Mouse (Mus musculus) forebrain, embryonic 16.5 days (tissue): ENCODE measurements around the gene Plpp4. TPM values are rescaled to one million over a fixed set of nuclear protein-coding genes. Genes with fewer than 3 reads are reported as not detected.

ENCODE experiments used
- ATAC-seq: fragments of 200-750 bp; cut with Nextera tagmentation; 2 replicates; pipeline ENCODE4 v1.8.0; 2017; ENCODE audit warnings: mild to moderate bottlenecking, moderate library complexity
- H3K27ac ChIP-seq: fragments of 300-500 bp; sonication (generic); 2 replicates; pipeline ENCODE4 v1.5.1; 2014; ENCODE audit warnings: low read length, control low read depth
- H3K27me3 ChIP-seq: fragments of 300-500 bp; sonication (generic); replicated peaks from 2 replicates; pipeline ENCODE4 v1.6.1; 2014; ENCODE audit warnings: low read length; ENCODE audit not compliant: control insufficient read depth, insufficient read depth
- H3K36me3 ChIP-seq: fragments of 300-500 bp; sonication (generic); 2 replicates; pipeline ENCODE4 v1.6.1; 2014; ENCODE audit not compliant: control insufficient read depth, insufficient read depth
- H3K4me1 ChIP-seq: fragments of 300-500 bp; sonication (generic); replicated peaks from 2 replicates; pipeline ENCODE4 v1.6.1; 2014; ENCODE audit warnings: low read length; ENCODE audit not compliant: control insufficient read depth, insufficient read depth
- H3K4me2 ChIP-seq: fragments of 300-500 bp; sonication (generic); 2 replicates; pipeline ENCODE4 v1.6.1; 2014; ENCODE audit warnings: mild to moderate bottlenecking, low read length, control low read depth
- H3K4me3 ChIP-seq: fragments of 300-500 bp; sonication (generic); replicated peaks from 2 replicates; pipeline ENCODE4 v1.5.1; 2014; ENCODE audit warnings: mild to moderate bottlenecking, low read length, control low read depth
- H3K9ac ChIP-seq: fragments of 300-500 bp; sonication (generic); replicated peaks from 2 replicates; pipeline ENCODE4 v1.6.1; 2014; ENCODE audit warnings: low read depth, low read length, control low read depth
- H3K9me3 ChIP-seq: fragments of 300-500 bp; sonication (generic); 2 replicates; pipeline ENCODE4 v1.6.1; 2016; ENCODE audit warnings: low read length; ENCODE audit not compliant: control insufficient read depth
- WGBS: fragments of 180-500 bp; shearing (Covaris S2); extraction: QIAGEN DNeasy Blood & Tissue Kit; methylation state at CpG from one replicate; pipeline ENCODE4 v1.1.7; 2014; 5-methylcytosine and 5-hydroxymethylcytosine counted together
- polyA plus RNA-seq: library from polyadenylated mRNA; unstranded; fragments of >200 nt; fragmentation: Nextera tagmentation; extraction: Ambion mirVana; gene quantifications from 2 replicates; pipeline ENCODE4 v1.2.1, GENCODE M21; 2015

Gene Plpp4
- polyA plus RNA-seq, 1 experiment from 2014 or later, result 3.2 TPM

GRCm38 (mm10) chr7:129406069-129406468, 149.2 kb downstream of the Plpp4 start:
- H3K36me3 ChIP-seq, result no peaks in the 10 kb centered on the region
- no peak overlapping the region for H3K27ac ChIP-seq
- no peak overlapping the region for H3K4me3 ChIP-seq
- ATAC-seq, result peak; percentile 34; the same call in 1 of the 2 replicates
- no peak overlapping the region for H3K9ac ChIP-seq
- H3K9me3 ChIP-seq, result no peaks in the 10 kb centered on the region
- peaks cover 20% of the 10 kb centered on the region for H3K4me1 ChIP-seq
- no peak overlapping the region for H3K4me2 ChIP-seq
- WGBS, result 21% methylated on average over 7 of the region's 7 CpGs
- 0 out of 2 replicates have a peak, but pooled peaks cover 15% of the 10 kb centered on the region for H3K27me3 ChIP-seq

- Histone ChIP-seq H3K4me2 (no peak overlapping the region), H3K9ac (no peak overlapping the region), H3K4me3 (no peak overlapping the region), H3K4me1 (0 out of 2 replicates have a peak, but pooled peaks cover 4% of the 10 kb centered on the region), H3K27me3 (0 out of 2 replicates have a peak, but pooled peaks cover 13% of the 10 kb centered on the region), H3K9me3 (no peaks in the 10 kb centered on the region), H3K36me3 (no peaks in the 10 kb centered on the region), H3K27ac (no peak overlapping the region)
- WGBS, result 38% methylated on average over 2 of the region's 2 CpGs
- ATAC-seq, result no peak
These were observed 155.9 kb downstream of the Plpp4 start for GRCm38 (mm10) chr7:129412695-129413094.

GRCm38 (mm10) chr7:129415179-129415578, 158.3 kb downstream of the Plpp4 start:
- ATAC-seq, result no peak
- H3K27ac ChIP-seq, result no peak overlapping the region
- H3K36me3 ChIP-seq, result no peaks in the 10 kb centered on the region
- no peak overlapping the region for H3K9ac ChIP-seq
- H3K4me3 ChIP-seq, result no peak overlapping the region
- H3K4me2 ChIP-seq, result no peak overlapping the region
- H3K9me3 ChIP-seq, result no peaks in the 10 kb centered on the region
- 0 out of 2 replicates have a peak, but pooled peaks cover 4% of the 10 kb centered on the region for H3K4me1 ChIP-seq
- 27% methylated on average over 4 of the region's 4 CpGs for WGBS
- H3K27me3 ChIP-seq, result 0 out of 2 replicates have a peak, but pooled peaks cover 5% of the 10 kb centered on the region

GRCm38 (mm10) chr7:129421181-129421580, 164.3 kb downstream of the Plpp4 start:
- 0 out of 2 replicates have a peak, but pooled peaks cover 1% of the 10 kb centered on the region for H3K4me1 ChIP-seq
- H3K4me3 ChIP-seq, result no peak overlapping the region
- H3K9ac ChIP-seq, result no peak overlapping the region
- no peaks in the 10 kb centered on the region for H3K9me3 ChIP-seq
- WGBS, result 62% methylated on average over 1 of the region's 1 CpGs
- ATAC-seq, result no peak
- peaks cover 3% of the 10 kb centered on the region; the same call in 1 of the 2 replicates for H3K27me3 ChIP-seq
- H3K4me2 ChIP-seq, result no peak overlapping the region
- H3K36me3 ChIP-seq, result no peaks in the 10 kb centered on the region
- H3K27ac ChIP-seq, result no peak overlapping the region

- Histone ChIP-seq H3K27me3 (peaks cover 3% of the 10 kb centered on the region; the same call in 1 of the 2 replicates), H3K27ac (no peak overlapping the region), H3K4me2 (no peak overlapping the region), H3K4me1 (0 out of 2 replicates have a peak, but pooled peaks cover 2% of the 10 kb centered on the region), H3K36me3 (no peaks in the 10 kb centered on the region), H3K4me3 (no peak overlapping the region), H3K9me3 (no peaks in the 10 kb centered on the region), H3K9ac (no peak overlapping the region)
- 31% methylated on average over 2 of the region's 2 CpGs for WGBS
- no peak for ATAC-seq
These were observed 168.7 kb downstream of the Plpp4 start for GRCm38 (mm10) chr7:129425554-129425953.

- no peak for ATAC-seq
- Histone ChIP-seq H3K27me3 (no peaks in the 10 kb centered on the region), H3K4me2 (no peak overlapping the region), H3K9ac (no peak overlapping the region), H3K27ac (no peak overlapping the region), H3K4me1 (0 out of 2 replicates have a peak, but pooled peaks cover 2% of the 10 kb centered on the region), H3K36me3 (no peaks in the 10 kb centered on the region), H3K4me3 (no peak overlapping the region), H3K9me3 (no peaks in the 10 kb centered on the region)
- 56% methylated on average over 4 of the region's 4 CpGs for WGBS
These were observed 172.0 kb downstream of the Plpp4 start for GRCm38 (mm10) chr7:129428794-129429193.

- H3K9me3 ChIP-seq, result no peaks in the 10 kb centered on the region
- H3K9ac ChIP-seq, result no peak overlapping the region
- no peaks in the 10 kb centered on the region for H3K27me3 ChIP-seq
- H3K4me1 ChIP-seq, result 0 out of 2 replicates have a peak, but pooled peaks cover 2% of the 10 kb centered on the region
- H3K4me3 ChIP-seq, result no peak overlapping the region
- WGBS, result 27% methylated on average over 3 of the region's 3 CpGs
- no peak overlapping the region for H3K4me2 ChIP-seq
- H3K27ac ChIP-seq, result no peak overlapping the region
- no peaks in the 10 kb centered on the region for H3K36me3 ChIP-seq
- ATAC-seq, result no peak
These were observed 173.1 kb downstream of the Plpp4 start for GRCm38 (mm10) chr7:129429903-129430302.
